Mouse (Mus musculus) C2C12 (cell line): ENCODE data around the gene Krt79. TPM values are rescaled to one million over a fixed set of nuclear protein-coding genes. Genes with fewer than 3 reads are reported as not detected.

Experiments
- H3K27me3 ChIP-seq: one replicate; pipeline ENCODE4 v1.6.1; 2011; ENCODE audit not compliant: control insufficient read depth, insufficient read depth, insufficient read length
- H3K36me3 ChIP-seq: one replicate; pipeline ENCODE4 v1.6.1; 2011; ENCODE audit not compliant: control insufficient read depth, insufficient read depth
- H3K4me3 ChIP-seq: one replicate; pipeline ENCODE4 v1.5.1; 2011; ENCODE audit warnings: mild to moderate bottlenecking, control low read depth; ENCODE audit not compliant: poor library complexity, insufficient read depth, severe bottlenecking
- H3K79me2 ChIP-seq: one replicate; pipeline ENCODE4 v1.6.1; 2011; ENCODE audit not compliant: control insufficient read depth, insufficient read depth
- H3K79me3 ChIP-seq: one replicate; pipeline ENCODE4 v1.6.1; 2011; ENCODE audit warnings: low read depth, control low read depth
- H3ac ChIP-seq: one replicate; pipeline ENCODE3; 2011; ENCODE audit warnings: low read depth; ENCODE audit not compliant: control insufficient read depth, insufficient read length
- CEBPB ChIP-seq: IDR thresholded peaks from one replicate; pipeline ENCODE4 v1.6.1; 2011; ENCODE audit warnings: low read depth, mild to moderate bottlenecking, control low read depth, moderate library complexity
- CTCF ChIP-seq: IDR thresholded peaks from one replicate; pipeline ENCODE4 v1.5.1; 2011; ENCODE audit not compliant: control insufficient read depth, insufficient read depth, insufficient read length
- FOSL1 ChIP-seq: IDR thresholded peaks from one replicate; pipeline ENCODE4 v1.8.0; 2011; ENCODE audit warnings: mild to moderate bottlenecking, low read length; ENCODE audit not compliant: poor library complexity, insufficient read depth, severe bottlenecking
- MAX ChIP-seq: IDR thresholded peaks from one replicate; pipeline ENCODE4 v1.6.1; 2011; ENCODE audit warnings: mild to moderate bottlenecking, control low read depth
- MYOD1 ChIP-seq: IDR thresholded peaks from one replicate; pipeline ENCODE4 v1.6.1; 2011; ENCODE audit warnings: low read depth; ENCODE audit not compliant: control insufficient read depth, insufficient read length
- MYOG ChIP-seq: IDR thresholded peaks from one replicate; pipeline ENCODE4 v1.6.1; 2011; ENCODE audit not compliant: control insufficient read depth, insufficient read length; ENCODE audit errors: extremely low read depth
- USF1 ChIP-seq: IDR thresholded peaks from one replicate; pipeline ENCODE4 v1.6.1; 2011; ENCODE audit warnings: low read depth, mild to moderate bottlenecking, control low read depth, moderate library complexity
- polyA plus RNA-seq: library from polyadenylated mRNA; unstranded; fragments of >200 nt; fragmentation: generic; extraction: Trizol; gene quantifications from one replicate; pipeline ENCODE4 v1.2.1, GENCODE M21; 2012; ENCODE audit warnings: missing spikeins

The Krt79 gene
- polyA plus RNA-seq, 1 experiment: 0.07 TPM

DNA sequence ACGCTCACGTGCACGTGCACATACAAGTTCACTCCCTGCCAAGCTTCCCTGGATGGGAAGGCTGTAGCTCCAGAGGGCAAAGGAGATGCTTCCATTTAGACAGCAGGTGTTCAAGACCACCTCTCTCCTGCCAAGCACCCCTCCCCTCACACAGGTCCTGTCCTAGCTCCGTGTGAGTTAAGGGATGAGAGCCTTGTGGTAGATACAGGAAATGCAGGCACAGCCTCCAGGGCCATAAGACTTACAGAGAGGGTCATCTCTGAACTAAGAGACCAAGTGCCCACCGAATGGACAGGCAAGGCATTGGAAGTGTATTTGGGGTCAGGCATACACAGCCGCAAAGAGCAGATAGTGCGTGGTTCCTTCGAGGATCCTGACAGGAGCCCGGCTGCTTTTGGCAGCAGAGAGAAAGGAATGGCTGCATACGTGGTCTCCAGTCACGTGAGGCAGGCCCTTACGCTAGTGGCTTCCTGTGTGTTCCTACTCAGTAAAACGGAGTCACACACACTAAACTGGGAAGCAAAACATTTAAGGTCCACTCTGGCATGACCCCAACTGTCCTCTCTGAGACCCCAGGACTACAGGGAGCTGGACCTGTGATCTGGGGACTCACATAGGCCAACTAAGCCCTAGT, 43.3 kb upstream of the Krt79 start:
- Histone ChIP-seq H3ac (no peak overlapping the region), H3K79me3 (no peaks in the 10 kb centered on the region), H3K27me3 (no peaks in the 10 kb centered on the region), H3K4me3 (no peak overlapping the region), H3K79me2 (no peaks in the 10 kb centered on the region), H3K36me3 (no peaks in the 10 kb centered on the region)
- TF ChIP-seq CTCF (no peak), MYOG (no peak), MAX (no peak), USF1 (no peak), FOSL1 (no peak), MYOD1 (no peak), CEBPB (no peak)

GRCm38 (mm10) chr15:101980849-101981248, 40.7 kb upstream of the Krt79 start:
- TF ChIP-seq MYOG (no peak), MAX (no peak), FOSL1 (no peak), CEBPB (no peak), CTCF (no peak), MYOD1 (no peak), USF1 (no peak)

DNA sequence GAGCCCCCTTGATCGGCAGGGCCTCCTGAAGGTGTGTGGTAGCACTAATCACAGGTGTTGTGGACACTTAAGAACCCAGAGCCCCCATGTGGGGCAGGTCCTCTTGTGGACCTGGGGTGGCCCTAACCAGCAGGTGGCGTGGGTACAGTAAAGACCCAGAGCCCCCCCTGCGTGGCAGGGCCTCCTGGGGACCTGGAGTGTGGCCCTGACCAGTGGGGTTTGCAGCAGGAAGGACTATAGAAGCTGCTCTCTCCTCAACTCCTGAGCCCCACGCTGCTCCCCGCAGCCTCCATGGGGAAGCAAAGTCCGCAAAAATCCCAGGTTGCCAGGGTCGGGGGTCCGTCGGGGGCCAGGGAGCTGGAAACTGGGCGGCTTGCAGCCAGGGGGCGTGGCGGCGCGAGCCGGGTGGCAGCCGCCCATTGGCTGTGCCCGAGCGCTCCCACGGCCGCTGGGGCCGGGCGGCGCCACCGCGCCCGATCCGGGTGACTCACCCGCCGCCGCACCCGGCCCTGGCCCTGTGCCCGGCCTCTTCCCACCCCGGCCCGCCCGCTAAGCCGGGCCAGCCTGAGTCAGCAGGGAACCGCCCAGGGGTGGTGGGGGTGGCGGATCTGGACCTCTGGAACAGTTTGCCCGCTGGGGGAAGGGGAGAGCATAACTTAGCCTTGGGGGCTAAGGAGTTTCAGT, 37.1 kb upstream of the Krt79 start:
- Histone ChIP-seq H3K79me3 (no peaks in the 10 kb centered on the region), H3K79me2 (no peaks in the 10 kb centered on the region), H3K27me3 (peaks cover 3% of the 10 kb centered on the region), H3ac (peak overlapping the region; percentile 6), H3K4me3 (no peak overlapping the region), H3K36me3 (no peaks in the 10 kb centered on the region)
- TF ChIP-seq CEBPB (no peak), FOSL1 (peak; percentile 33), MAX (peak; percentile 47), CTCF (no peak)

More at GRCm38 (mm10) chr15:101980849-101981248, 40.7 kb upstream of the Krt79 start:
- Histone ChIP-seq H3ac (no peak overlapping the region), H3K27me3 (no peaks in the 10 kb centered on the region), H3K79me3 (no peaks in the 10 kb centered on the region), H3K79me2 (no peaks in the 10 kb centered on the region), H3K36me3 (no peaks in the 10 kb centered on the region), H3K4me3 (no peak overlapping the region)

- H3ac ChIP-seq: peak overlapping the region; percentile 22
- H3K4me3 ChIP-seq: no peak overlapping the region
- TF ChIP-seq CEBPB: no peak
- no peak for TF ChIP-seq MYOG
- no peak for TF ChIP-seq FOSL1
- TF ChIP-seq MAX: no peak
- no peak for TF ChIP-seq MYOD1
- no peak for TF ChIP-seq USF1
- TF ChIP-seq CTCF: no peak
- no peaks in the 10 kb centered on the region for H3K36me3 ChIP-seq
- H3K79me2 ChIP-seq: no peaks in the 10 kb centered on the region
- H3K79me3 ChIP-seq: no peaks in the 10 kb centered on the region
- H3K27me3 ChIP-seq: peaks cover 3% of the 10 kb centered on the region
Observed at GRCm38 (mm10) chr15:101976641-101977040, 36.5 kb upstream of the Krt79 start.

DNA sequence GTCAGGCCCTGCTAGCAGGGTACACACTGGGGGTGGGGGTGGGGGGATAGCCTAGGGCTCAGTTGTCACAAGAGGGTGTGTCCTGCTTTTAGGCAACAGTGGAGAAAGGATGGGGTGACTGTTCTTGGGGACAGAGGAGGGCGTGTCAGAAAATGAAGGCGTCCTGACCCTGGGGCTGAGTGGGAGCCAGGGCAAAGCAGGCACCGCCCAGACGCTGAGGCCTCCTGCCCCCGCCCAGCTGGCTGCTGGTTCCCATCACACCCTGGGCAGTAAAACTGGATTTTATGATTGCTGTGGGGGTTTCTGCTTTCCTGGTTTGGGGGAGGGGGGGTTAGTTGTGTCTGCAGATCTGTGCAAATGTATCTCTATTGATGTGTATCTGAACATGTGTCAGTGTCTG, 35.9 kb upstream of the Krt79 start:
- Histone ChIP-seq H3K36me3 (no peaks in the 10 kb centered on the region), H3K4me3 (no peak overlapping the region), H3K27me3 (peaks cover 9% of the 10 kb centered on the region), H3ac (no peak overlapping the region), H3K79me3 (no peaks in the 10 kb centered on the region), H3K79me2 (no peaks in the 10 kb centered on the region)
- TF ChIP-seq MYOG (no peak), CTCF (no peak), MAX (no peak), CEBPB (no peak), FOSL1 (no peak), USF1 (no peak), MYOD1 (no peak)
